Mouse (Mus musculus): ENCODE data around the gene Adra2b.

- TF ChIP-seq CHD2 (IDR thresholded peaks at IDR 0.05; ENCODE audit: low read depth, low read length): no peak
- TF ChIP-seq HCFC1 (IDR thresholded peaks at IDR 0.05; ENCODE audit: borderline replicate concordance, insufficient read depth, low read length): no peak
- no peak for TF ChIP-seq ZC3H11A (IDR thresholded peaks at IDR 0.05; ENCODE audit: borderline replicate concordance, low read depth, low read length)
- no peak for TF ChIP-seq MAFK (IDR thresholded peaks at IDR 0.05; ENCODE audit: insufficient read depth, low read depth, low read length)
Measured at GRCm38 (mm10) chr2:127370561-127371483, 7.8 kb downstream of the Adra2b start.
